Mouse (Mus musculus) heart, embryonic 11.5 days (tissue): ENCODE results near the gene Kctd19. TPM values are rescaled to one million over a fixed set of nuclear protein-coding genes. Genes with fewer than 3 reads are reported as not detected.

ENCODE experiments used
- ATAC-seq: fragments of 200-750 bp; cut with Nextera tagmentation; replicated peaks from 2 replicates; pipeline ENCODE4 v1.8.0; 2017; ENCODE audit warnings: moderate library complexity; ENCODE audit not compliant: insufficient number of reproducible peaks, low FRiP score, low TSS enrichment
- H3K27ac ChIP-seq: fragments of 300-500 bp; sonication (generic); 2 replicates; pipeline ENCODE4 v1.5.1; 2014; ENCODE audit warnings: mild to moderate bottlenecking, low read depth, low read length
- H3K27me3 ChIP-seq: fragments of 300-500 bp; sonication (generic); 2 replicates; pipeline ENCODE4 v1.6.1; 2014; ENCODE audit warnings: mild to moderate bottlenecking, low read length, mixed read lengths; ENCODE audit not compliant: control insufficient read depth, insufficient read depth
- H3K36me3 ChIP-seq: fragments of 300-500 bp; sonication (generic); 2 replicates; pipeline ENCODE4 v1.6.1; 2014; ENCODE audit warnings: mild to moderate bottlenecking, low read length, moderate library complexity, mixed read lengths; ENCODE audit not compliant: control insufficient read depth, insufficient read depth
- H3K4me1 ChIP-seq: fragments of 300-500 bp; sonication (generic); 2 replicates; pipeline ENCODE4 v1.6.1; 2014; ENCODE audit warnings: low read length; ENCODE audit not compliant: control insufficient read depth, insufficient read depth
- H3K4me2 ChIP-seq: fragments of 300-500 bp; sonication (generic); 2 replicates; pipeline ENCODE4 v1.6.1; 2014; ENCODE audit warnings: mild to moderate bottlenecking, moderate library complexity
- H3K4me3 ChIP-seq: fragments of 300-500 bp; sonication (generic); 2 replicates; pipeline ENCODE4 v1.5.1; 2014; ENCODE audit warnings: low read depth, low read length
- H3K9ac ChIP-seq: fragments of 300-500 bp; sonication (generic); 2 replicates; pipeline ENCODE4 v1.6.1; 2014; ENCODE audit warnings: mild to moderate bottlenecking, low read depth, low read length, moderate library complexity
- H3K9me3 ChIP-seq: fragments of 300-500 bp; sonication (generic); replicated peaks from 2 replicates; pipeline ENCODE4 v1.6.1; 2016; ENCODE audit warnings: low read length; ENCODE audit not compliant: control insufficient read depth
- WGBS: fragments of 180-500 bp; shearing (Covaris S2); extraction: QIAGEN DNeasy Blood & Tissue Kit; methylation state at CpG from one replicate; pipeline ENCODE4 v1.1.7; 2014; ENCODE audit not compliant: insufficient replicate concordance; 5-methylcytosine and 5-hydroxymethylcytosine counted together
- polyA plus RNA-seq: library from polyadenylated mRNA; unstranded; fragments of >200 nt; fragmentation: Nextera tagmentation; extraction: Ambion mirVana; gene quantifications from 2 replicates; pipeline ENCODE4 v1.2.1, GENCODE M21; 2014

The Kctd19 gene
- polyA plus RNA-seq, 1 experiment from 2014 or later = not detected

GRCm38 (mm10) chr8:105361751-105362702 is 51.3 kb downstream of the Kctd19 start:
- no peaks in the 10 kb centered on the region for H3K27me3 ChIP-seq
- H3K36me3 ChIP-seq = no peaks in the 10 kb centered on the region
- no peak for ATAC-seq
- H3K4me3 ChIP-seq = no peak overlapping the region
- peak overlapping the region; percentile 47; the same call in 1 of the 2 replicates for H3K27ac ChIP-seq
- no peaks in the 10 kb centered on the region for H3K9me3 ChIP-seq
- H3K4me1 ChIP-seq = no peaks in the 10 kb centered on the region; the same call in 1 of the 2 replicates
- no peak overlapping the region for H3K4me2 ChIP-seq
- no peak overlapping the region for H3K9ac ChIP-seq
- 67% methylated on average over 12 of the region's 12 CpGs for WGBS

- 34% methylated on average over 4 of the region's 4 CpGs for WGBS
- Histone ChIP-seq H3K9me3 (no peaks in the 10 kb centered on the region), H3K9ac (no peak overlapping the region), H3K36me3 (0 out of 2 replicates have a peak, but pooled peaks cover 2% of the 10 kb centered on the region), H3K4me3 (no peak overlapping the region), H3K27ac (no peak overlapping the region), H3K27me3 (no peaks in the 10 kb centered on the region), H3K4me2 (no peak overlapping the region), H3K4me1 (peaks cover 4% of the 10 kb centered on the region)
- no peak for ATAC-seq
Measured at GRCm38 (mm10) chr8:105359646-105360045, 53.7 kb downstream of the Kctd19 start.

GRCm38 (mm10) chr8:105359208-105359607 is 54.1 kb downstream of the Kctd19 start:
- 0 out of 2 replicates have a peak, but pooled peaks cover 2% of the 10 kb centered on the region for H3K36me3 ChIP-seq
- H3K9ac ChIP-seq = no peak overlapping the region
- no peak for ATAC-seq

GRCm38 (mm10) chr8:105356681-105357080 is 56.6 kb downstream of the Kctd19 start:
- 81% methylated on average over 14 of the region's 14 CpGs for WGBS

More at GRCm38 (mm10) chr8:105359208-105359607, 54.1 kb downstream of the Kctd19 start:
- WGBS = 64% methylated on average over 15 of the region's 15 CpGs
- Histone ChIP-seq H3K9me3 (no peaks in the 10 kb centered on the region), H3K27me3 (no peaks in the 10 kb centered on the region), H3K27ac (no peak overlapping the region), H3K4me2 (no peak overlapping the region), H3K4me1 (peaks cover 4% of the 10 kb centered on the region), H3K4me3 (no peak overlapping the region)

GRCm38 (mm10) chr8:105355179-105356024 is 57.9 kb downstream of the Kctd19 start:
- no peak overlapping the region for H3K4me3 ChIP-seq
- peaks cover 6% of the 10 kb centered on the region for H3K4me1 ChIP-seq
- H3K9ac ChIP-seq = no peak overlapping the region
- H3K27ac ChIP-seq = no peak overlapping the region
- no peaks in the 10 kb centered on the region for H3K27me3 ChIP-seq
- ATAC-seq = peak; percentile 12; the same call in 1 of the 2 replicates
- no peak overlapping the region for H3K4me2 ChIP-seq
- 63% methylated on average over 26 of the region's 26 CpGs for WGBS
- H3K9me3 ChIP-seq = no peaks in the 10 kb centered on the region
- 0 out of 2 replicates have a peak, but pooled peaks cover 2% of the 10 kb centered on the region for H3K36me3 ChIP-seq

More at GRCm38 (mm10) chr8:105356681-105357080, 56.6 kb downstream of the Kctd19 start:
- H3K4me1 ChIP-seq = peaks cover 4% of the 10 kb centered on the region
- no peak overlapping the region for H3K27ac ChIP-seq
- 0 out of 2 replicates have a peak, but pooled peaks cover 2% of the 10 kb centered on the region for H3K36me3 ChIP-seq
- no peaks in the 10 kb centered on the region for H3K27me3 ChIP-seq
- no peaks in the 10 kb centered on the region for H3K9me3 ChIP-seq
- H3K9ac ChIP-seq = no peak overlapping the region
- no peak for ATAC-seq
- H3K4me2 ChIP-seq = no peak overlapping the region
- H3K4me3 ChIP-seq = no peak overlapping the region

- Histone ChIP-seq H3K27ac (no peak overlapping the region), H3K36me3 (0 out of 2 replicates have a peak, but pooled peaks cover 2% of the 10 kb centered on the region), H3K4me1 (peaks cover 15% of the 10 kb centered on the region), H3K9ac (no peak overlapping the region), H3K4me2 (no peak overlapping the region), H3K4me3 (no peak overlapping the region), H3K27me3 (no peaks in the 10 kb centered on the region), H3K9me3 (no peaks in the 10 kb centered on the region)
- no peak for ATAC-seq
- WGBS = 88% methylated on average over 4 of the region's 4 CpGs
Measured at GRCm38 (mm10) chr8:105354549-105354948, 58.8 kb downstream of the Kctd19 start.

- Histone ChIP-seq H3K4me3 (no peak overlapping the region), H3K27me3 (no peaks in the 10 kb centered on the region), H3K4me1 (peaks cover 15% of the 10 kb centered on the region), H3K27ac (no peak overlapping the region), H3K9me3 (no peaks in the 10 kb centered on the region), H3K9ac (no peak overlapping the region), H3K4me2 (no peak overlapping the region), H3K36me3 (0 out of 2 replicates have a peak, but pooled peaks cover 2% of the 10 kb centered on the region)
- no peak for ATAC-seq
- 71% methylated on average over 8 of the region's 8 CpGs for WGBS
Measured at GRCm38 (mm10) chr8:105353583-105354135, 59.6 kb downstream of the Kctd19 start.

GRCm38 (mm10) chr8:105350186-105350585 is 63.1 kb downstream of the Kctd19 start:
- Histone ChIP-seq H3K36me3 (no peaks in the 10 kb centered on the region), H3K4me3 (no peak overlapping the region), H3K27me3 (no peaks in the 10 kb centered on the region), H3K9ac (no peak overlapping the region), H3K4me1 (peaks cover 26% of the 10 kb centered on the region), H3K4me2 (peak overlapping the region; percentile 98), H3K27ac (no peak overlapping the region), H3K9me3 (no peaks in the 10 kb centered on the region)
- WGBS = 29% methylated on average over 7 of the region's 7 CpGs
- no peak for ATAC-seq
